Mouse (Mus musculus) liver, embryonic 11.5 days (tissue): ENCODE measurements around the gene Cfap126. TPM values are rescaled to one million over a fixed set of nuclear protein-coding genes. Genes with fewer than 3 reads are reported as not detected.
"Not testable (repeated sequence)": the region's sequence is repeated elsewhere in the genome, so short reads cannot be mapped to it uniquely, and the experiment has no call there.

Experiments
- ATAC-seq: fragments of 200-750 bp; cut with Nextera tagmentation; replicated peaks from 2 replicates; pipeline ENCODE4 v1.8.0; 2017; ENCODE audit warnings: moderate number of reproducible peaks, mild to moderate bottlenecking, moderate TSS enrichment, moderate library complexity; ENCODE audit not compliant: low FRiP score
- DNase-seq: peaks from one replicate; pipeline ENCODE4 v3.0.0-alpha.2; 2017; ENCODE audit warnings: low spot score
- H3K27ac ChIP-seq: fragments of 300-500 bp; sonication (generic); 2 replicates; pipeline ENCODE4 v1.5.1; 2014; ENCODE audit warnings: mild to moderate bottlenecking, low read depth, low read length, control low read depth
- H3K27me3 ChIP-seq: fragments of 300-500 bp; sonication (generic); replicated peaks from 2 replicates; pipeline ENCODE4 v1.6.1; 2014; ENCODE audit warnings: low read length, mixed read lengths; ENCODE audit not compliant: control insufficient read depth, insufficient read depth
- H3K36me3 ChIP-seq: fragments of 300-500 bp; sonication (generic); 2 replicates; pipeline ENCODE4 v1.6.1; 2014; ENCODE audit warnings: mild to moderate bottlenecking, low read length, moderate library complexity, mixed read lengths; ENCODE audit not compliant: control insufficient read depth, insufficient read depth
- H3K4me1 ChIP-seq: fragments of 300-500 bp; sonication (generic); replicated peaks from 2 replicates; pipeline ENCODE4 v1.6.1; 2014; ENCODE audit warnings: low read length, mixed read lengths; ENCODE audit not compliant: control insufficient read depth, insufficient read depth
- H3K4me2 ChIP-seq: fragments of 300-500 bp; sonication (generic); 2 replicates; pipeline ENCODE4 v1.6.1; 2014; ENCODE audit warnings: mild to moderate bottlenecking, control low read depth, moderate library complexity
- H3K4me3 ChIP-seq: fragments of 300-500 bp; sonication (generic); 2 replicates; pipeline ENCODE4 v1.5.1; 2014; ENCODE audit warnings: low read depth, low read length, control low read depth
- H3K9ac ChIP-seq: fragments of 300-500 bp; sonication (generic); 2 replicates; pipeline ENCODE4 v1.6.1; 2014; ENCODE audit warnings: low read depth, low read length, control low read depth
- H3K9me3 ChIP-seq: fragments of 300-500 bp; sonication (generic); 2 replicates; pipeline ENCODE4 v1.6.1; 2016; ENCODE audit warnings: low read length, inconsistent platforms, mixed read lengths; ENCODE audit not compliant: control insufficient read depth
- WGBS: fragments of 180-500 bp; shearing (Covaris S2); extraction: QIAGEN DNeasy Blood & Tissue Kit; methylation state at CpG from one replicate; pipeline ENCODE4 v1.1.7; 2014; 5-methylcytosine and 5-hydroxymethylcytosine counted together
- polyA plus RNA-seq: library from polyadenylated mRNA; unstranded; fragments of >200 nt; fragmentation: Nextera tagmentation; extraction: Ambion mirVana; gene quantifications from 2 replicates; pipeline ENCODE4 v1.2.1, GENCODE M21; 2014

Cfap126 gene
- polyA plus RNA-seq, 1 experiment from 2014 or later, result 2.2 TPM

DNA sequence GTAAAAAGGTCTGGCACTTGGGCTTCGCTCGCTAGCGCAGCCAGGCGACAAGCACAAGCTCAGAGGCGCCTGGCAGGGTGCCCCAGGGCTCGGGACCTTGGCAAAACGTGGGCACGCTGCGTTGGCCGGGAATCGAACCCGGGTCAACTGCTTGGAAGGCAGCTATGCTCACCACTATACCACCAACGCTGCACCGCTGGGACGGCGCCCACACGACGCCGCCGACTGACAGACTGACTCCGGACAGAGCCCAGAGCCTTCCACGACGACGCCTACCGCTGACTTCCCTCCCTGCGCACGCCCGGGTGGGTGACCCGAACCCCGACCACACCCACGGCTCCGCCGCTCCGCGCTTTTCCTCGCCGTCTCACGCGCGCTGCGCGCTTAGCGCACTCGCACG, 41.5 kb upstream of the Cfap126 start:
- H3K27me3 ChIP-seq, result peaks cover 23% of the 10 kb centered on the region
- not testable (repeated sequence) for H3K4me2 ChIP-seq, H3K9ac ChIP-seq, H3K27ac ChIP-seq, H3K4me1 ChIP-seq, H3K9me3 ChIP-seq, DNase-seq, H3K36me3 ChIP-seq, H3K4me3 ChIP-seq
- ATAC-seq, result peak; percentile 69
- WGBS, result no CpG with 5 or more reads among the region's 45 CpGs

DNA sequence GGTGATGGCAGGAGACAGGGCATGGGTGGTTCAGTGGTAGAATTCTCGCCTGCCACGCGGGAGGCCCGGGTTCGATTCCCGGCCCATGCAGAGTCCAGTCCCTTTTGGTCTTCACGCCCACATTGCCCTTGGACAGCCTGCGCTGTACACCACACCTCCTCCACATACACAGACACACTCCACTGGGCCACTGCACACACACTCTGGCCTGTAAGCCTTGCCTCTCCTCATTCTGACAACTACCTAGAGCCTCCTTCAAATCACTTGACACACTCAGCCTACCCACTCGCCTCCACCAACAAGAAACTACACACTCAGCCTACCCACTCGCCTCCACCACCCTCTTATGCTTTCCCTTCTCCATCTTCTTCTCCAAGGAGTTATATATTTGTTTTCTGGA, 39.4 kb upstream of the Cfap126 start:
- WGBS, result 8% methylated on average over 4 of the region's 10 CpGs
- peak; percentile 69 for ATAC-seq
- H3K27me3 ChIP-seq, result peaks cover 29% of the 10 kb centered on the region
- H3K4me2 ChIP-seq, H3K36me3 ChIP-seq, H3K4me1 ChIP-seq, H3K9me3 ChIP-seq, H3K27ac ChIP-seq, H3K4me3 ChIP-seq, H3K9ac ChIP-seq: not testable (repeated sequence)
- DNase-seq, result peak; percentile 78

DNA sequence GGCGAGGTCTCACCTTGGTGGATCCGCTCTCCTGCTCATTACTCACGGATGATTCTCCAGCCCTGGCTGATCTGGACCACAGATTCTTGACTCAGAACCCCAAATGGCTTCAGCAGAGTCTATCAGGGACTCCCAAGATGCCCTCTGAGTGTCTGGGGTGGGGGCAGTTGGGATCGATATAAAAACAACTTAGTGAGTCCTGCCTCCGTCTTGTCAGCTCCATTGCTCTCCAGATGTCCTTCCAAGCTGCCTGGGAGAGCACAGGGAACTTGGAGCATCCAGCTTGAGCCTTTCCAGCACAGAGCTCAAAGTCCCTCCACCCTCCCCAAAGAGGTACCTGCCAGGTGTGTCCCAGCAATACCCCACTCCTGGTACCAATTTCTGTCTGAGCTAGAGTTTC, 37.5 kb upstream of the Cfap126 start:
- H3K27me3 ChIP-seq, result peaks cover 16% of the 10 kb centered on the region
- H3K27ac ChIP-seq, DNase-seq, ATAC-seq, H3K9ac ChIP-seq, H3K4me2 ChIP-seq, H3K36me3 ChIP-seq, H3K4me1 ChIP-seq, H3K4me3 ChIP-seq, H3K9me3 ChIP-seq: not testable (repeated sequence)
- WGBS, result 57% methylated on average over 3 of the region's 5 CpGs

DNA sequence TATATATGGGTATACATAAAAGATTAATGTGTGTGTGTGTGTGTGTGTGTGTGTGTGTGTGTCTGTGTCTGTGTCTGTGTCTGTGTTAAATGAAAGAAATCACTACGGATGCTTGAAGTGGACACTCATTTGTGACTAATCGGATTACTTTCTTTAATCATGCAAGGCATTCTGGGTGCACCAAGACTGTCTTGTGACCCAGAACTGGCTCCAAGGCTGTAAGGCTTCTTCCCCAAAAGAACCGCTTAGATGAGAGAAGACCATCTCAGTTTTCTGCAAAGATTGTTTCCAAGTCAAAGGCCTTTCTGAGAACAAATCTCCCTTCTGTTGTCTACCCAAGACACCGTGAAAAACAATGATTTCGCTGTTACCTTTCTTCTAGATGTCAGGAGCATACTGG, 36.5 kb upstream of the Cfap126 start:
- not testable (repeated sequence) for H3K9ac ChIP-seq, H3K4me3 ChIP-seq, H3K27ac ChIP-seq, H3K36me3 ChIP-seq, H3K4me2 ChIP-seq, H3K9me3 ChIP-seq, DNase-seq, H3K4me1 ChIP-seq, ATAC-seq
- peaks cover 13% of the 10 kb centered on the region for H3K27me3 ChIP-seq
- 45% methylated on average over 5 of the region's 5 CpGs for WGBS

DNA sequence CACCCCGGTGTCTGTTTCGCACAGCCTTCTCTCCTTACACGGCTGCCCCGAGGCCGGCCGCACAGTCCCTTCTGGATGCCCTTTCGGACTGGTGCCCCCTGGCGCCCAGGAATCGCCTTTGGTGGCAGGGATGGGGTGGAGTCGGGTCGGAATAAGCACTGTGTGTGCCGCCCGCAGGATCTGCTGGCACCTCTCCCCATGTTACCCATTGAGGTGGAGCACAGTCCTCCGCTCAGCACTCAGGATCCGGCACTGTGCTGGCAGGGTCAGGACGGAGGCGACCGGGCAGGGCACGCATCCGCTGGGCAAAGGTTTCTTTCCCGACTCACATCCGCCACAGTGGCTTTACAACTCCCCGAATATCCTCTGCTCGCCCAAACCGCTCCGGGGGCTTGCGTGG, 35.8 kb upstream of the Cfap126 start:
- not testable (repeated sequence) for H3K4me1 ChIP-seq, ATAC-seq, H3K4me2 ChIP-seq, H3K9ac ChIP-seq, H3K27ac ChIP-seq, DNase-seq, H3K9me3 ChIP-seq, H3K4me3 ChIP-seq, H3K36me3 ChIP-seq
- 6% methylated on average over 15 of the region's 27 CpGs for WGBS
- H3K27me3 ChIP-seq, result peaks cover 13% of the 10 kb centered on the region

GRCm38 (mm10) chr1:171078419-171078818, 35.3 kb upstream of the Cfap126 start:
- not testable (repeated sequence) for ATAC-seq, DNase-seq, H3K9me3 ChIP-seq, H3K36me3 ChIP-seq, H3K9ac ChIP-seq, H3K4me3 ChIP-seq, H3K27ac ChIP-seq, H3K4me1 ChIP-seq
- peak overlapping the region; percentile 41 for H3K4me2 ChIP-seq
- H3K27me3 ChIP-seq, result peaks cover 13% of the 10 kb centered on the region
- 26% methylated on average over 12 of the region's 12 CpGs for WGBS

DNA sequence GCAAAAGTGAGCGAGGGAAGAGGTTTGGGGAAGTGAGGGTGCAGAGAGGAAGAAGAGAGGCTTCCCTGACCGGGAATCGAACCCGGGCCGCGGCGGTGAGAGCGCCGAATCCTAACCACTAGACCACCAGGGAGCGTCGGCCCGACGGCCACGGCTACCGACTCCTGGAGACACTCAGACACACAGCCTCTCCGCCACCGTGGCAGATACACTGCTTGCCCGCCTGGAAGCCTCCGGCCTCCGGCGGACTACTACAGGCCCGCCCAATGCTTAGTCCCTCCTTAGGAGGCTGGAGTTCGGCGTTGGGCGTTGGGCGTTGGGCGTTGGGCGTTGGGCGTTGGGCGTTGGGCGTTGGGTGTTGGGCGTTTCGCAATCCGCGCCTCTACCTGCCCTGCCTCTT, 34.4 kb upstream of the Cfap126 start:
- not testable (repeated sequence) for H3K9ac ChIP-seq, H3K4me1 ChIP-seq, H3K4me3 ChIP-seq, H3K27ac ChIP-seq, H3K36me3 ChIP-seq, H3K9me3 ChIP-seq, DNase-seq, H3K4me2 ChIP-seq
- ATAC-seq, result peak; percentile 78
- 0% methylated on average over 1 of the region's 35 CpGs for WGBS
- H3K27me3 ChIP-seq, result peaks cover 13% of the 10 kb centered on the region

DNA sequence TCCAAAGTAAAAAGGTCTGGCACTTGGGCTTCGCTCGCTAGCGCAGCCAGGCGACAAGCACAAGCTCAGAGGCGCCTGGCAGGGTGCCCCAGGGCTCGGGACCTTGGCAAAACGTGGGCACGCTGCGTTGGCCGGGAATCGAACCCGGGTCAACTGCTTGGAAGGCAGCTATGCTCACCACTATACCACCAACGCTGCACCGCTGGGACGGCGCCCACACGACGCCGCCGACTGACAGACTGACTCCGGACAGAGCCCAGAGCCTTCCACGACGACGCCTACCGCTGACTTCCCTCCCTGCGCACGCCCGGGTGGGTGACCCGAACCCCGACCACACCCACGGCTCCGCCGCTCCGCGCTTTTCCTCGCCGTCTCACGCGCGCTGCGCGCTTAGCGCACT, 33.9 kb upstream of the Cfap126 start:
- not testable (repeated sequence) for H3K27ac ChIP-seq, DNase-seq, H3K4me2 ChIP-seq, H3K4me3 ChIP-seq, H3K9me3 ChIP-seq, H3K4me1 ChIP-seq, H3K9ac ChIP-seq, H3K36me3 ChIP-seq
- WGBS, result no CpG with 5 or more reads among the region's 43 CpGs
- peak; percentile 71 for ATAC-seq
- H3K27me3 ChIP-seq, result peaks cover 13% of the 10 kb centered on the region

DNA sequence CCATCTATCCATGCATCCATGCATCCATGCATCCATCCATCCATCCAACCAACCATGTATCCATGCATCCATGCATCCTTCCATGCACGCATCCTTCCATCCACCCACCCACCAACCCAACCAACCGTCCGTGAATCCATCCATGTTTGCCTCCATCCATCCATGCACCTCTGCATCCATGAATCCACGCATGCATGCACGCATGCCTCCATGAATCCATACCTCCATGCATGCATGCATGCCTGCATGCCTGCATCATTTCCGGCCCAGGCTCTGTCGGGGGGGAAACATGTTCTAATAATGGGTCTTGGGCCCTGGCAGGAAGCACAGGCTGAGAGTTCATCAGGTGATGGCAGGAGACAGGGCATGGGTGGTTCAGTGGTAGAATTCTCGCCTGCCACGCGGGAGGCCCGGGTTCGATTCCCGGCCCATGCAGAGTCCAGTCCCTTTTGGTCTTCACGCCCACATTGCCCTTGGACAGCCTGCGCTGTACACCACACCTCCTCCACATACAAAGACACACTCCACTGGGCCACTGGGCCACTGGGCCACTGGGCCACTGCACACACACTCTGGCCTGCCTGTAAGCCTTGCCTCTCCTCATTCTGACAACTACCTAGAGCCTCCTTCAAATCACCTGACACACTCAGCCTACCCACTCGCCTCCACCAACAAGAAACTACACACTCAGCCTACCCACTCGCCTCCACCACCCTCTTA, 32.0 kb upstream of the Cfap126 start:
- peak; percentile 71 for ATAC-seq
- peaks cover 26% of the 10 kb centered on the region for H3K27me3 ChIP-seq
- WGBS, result 31% methylated on average over 9 of the region's 17 CpGs
- not testable (repeated sequence) for H3K4me1 ChIP-seq, H3K36me3 ChIP-seq, H3K27ac ChIP-seq, H3K9me3 ChIP-seq, DNase-seq, H3K4me2 ChIP-seq, H3K9ac ChIP-seq, H3K4me3 ChIP-seq
